Mouse (Mus musculus) lung, embryonic 15.5 days (tissue): Measurements from ENCODE around the gene Apex1. TPM values are rescaled to one million over a fixed set of nuclear protein-coding genes. Genes with fewer than 3 reads are reported as not detected.

Experiments
- polyA plus RNA-seq: library from polyadenylated mRNA; unstranded; fragments of >200 nt; fragmentation: Nextera tagmentation; extraction: Ambion mirVana; gene quantifications from 2 replicates; pipeline ENCODE4 v1.2.1, GENCODE M21; 2015

Apex1 gene
- polyA plus RNA-seq, 1 experiment from 2014 or later, result 222 TPM

Other genes with a start within 250 kb of the Apex1 start
- not detected in 2 replicates for gene Olfr747, start 231.8 kb upstream of the Apex1 start, polyA plus RNA-seq
- gene Olfr748, start 217.6 kb upstream of the Apex1 start, polyA plus RNA-seq, result not detected in 2 replicates
- gene Olfr749, start 179.9 kb upstream of the Apex1 start, polyA plus RNA-seq, result not detected in 2 replicates
- gene Ttc5, start 139.4 kb upstream of the Apex1 start, polyA plus RNA-seq, result 69.0 and 74.1 TPM in 2 replicates
- gene Ccnb1ip1, start 117.2 kb upstream of the Apex1 start, polyA plus RNA-seq, result not detected in 2 replicates
- 60.8 and 61.2 TPM in 2 replicates for gene Parp2, start 117.1 kb upstream of the Apex1 start, polyA plus RNA-seq
- 5.3 and 6.2 TPM in 2 replicates for gene Tep1, start 54.4 kb upstream of the Apex1 start, polyA plus RNA-seq
- 0.36 and 0.50 TPM in 2 replicates for gene Klhl33, start 27.5 kb upstream of the Apex1 start, polyA plus RNA-seq
- gene Osgep, start 75 bp upstream of the Apex1 start, polyA plus RNA-seq, result 174 and 176 TPM in 2 replicates
- 46.7 and 53.4 TPM in 2 replicates for gene Pip4p1, start 5.9 kb downstream of the Apex1 start, polyA plus RNA-seq
- 68.1 and 69.5 TPM in 2 replicates for gene Pnp, start 6.1 kb downstream of the Apex1 start, polyA plus RNA-seq
- not detected in 2 replicates for gene Gm49342, start 19.5 kb downstream of the Apex1 start, polyA plus RNA-seq
- 0.38 and 0.76 TPM in 2 replicates for gene Pnp2, start 31.0 kb downstream of the Apex1 start, polyA plus RNA-seq
- gene Rnase10, start 82.8 kb downstream of the Apex1 start, polyA plus RNA-seq, result 0.25 and 0.28 TPM in 2 replicates
- gene Rnase9, start 116.9 kb downstream of the Apex1 start, polyA plus RNA-seq, result not detected in 2 replicates
- not detected in 2 replicates for gene Rnase11, start 125.2 kb downstream of the Apex1 start, polyA plus RNA-seq
- gene Rnase12, start 132.7 kb downstream of the Apex1 start, polyA plus RNA-seq, result not detected in 2 replicates
- not detected in 2 replicates for gene Olfr750, start 149.5 kb downstream of the Apex1 start, polyA plus RNA-seq
- 33.9 and 38.7 TPM in 2 replicates for gene Rnase4, start 166.1 kb downstream of the Apex1 start, polyA plus RNA-seq
- 7.6 and 7.7 TPM in 2 replicates for gene Ang, start 166.2 kb downstream of the Apex1 start, polyA plus RNA-seq
- not detected in 2 replicates for gene Eddm3b, start 189.5 kb downstream of the Apex1 start, polyA plus RNA-seq
- gene Rnase6, start 198.9 kb downstream of the Apex1 start, polyA plus RNA-seq, result 1.2 and 1.9 TPM in 2 replicates
- gene Rnase1, start 221.8 kb downstream of the Apex1 start, polyA plus RNA-seq, result 0.30 and 0.44 TPM in 2 replicates
- not detected in 2 replicates for gene Rnase2b, start 237.3 kb downstream of the Apex1 start, polyA plus RNA-seq